Comparison of ENCODE assay signal across 10 mouse cellular contexts in genomic region chr11:22684576-22684975, GRCm38 (mm10).
"Had no signal": no experiment of that assay in that cellular context is flagged by ENCODE, and none has a peak within 500 bp of the region (broad histone marks: within the 10 kb centered on the region; RNA-seq: fewer than 3 reads in every experiment).

No protein-coding gene starts in this region.

- DNase-seq: kidney, adult 8-10 months; kidney, postnatal 10 days; kidney, postnatal 4 days; liver, embryonic 13.5 days; lung, adult 2 months; lung, postnatal 14 days; lung, postnatal 4 days; thymus, adult 18-20 months; thymus, postnatal 14 days; thymus, postnatal 4 days had no signal
